Mouse (Mus musculus) kidney, postnatal 14 days (tissue): ENCODE measurements at regions not wholly inside any gene's neighbourhood (a gene's known extent, or its start where the extent isn't known, plus 50 kb on each side); places are given as distances from the start of the nearest gene placed in this dataset.

Source experiments
- DNase-seq: peaks from one replicate; pipeline ENCODE4 v3.0.0; 2022; ENCODE audit warnings: mixed read lengths

GRCm38 (mm10) chr2:179282276-179282675, 160.0 kb upstream of the Cdh4 start:
- DNase-seq: no peak

DNA sequence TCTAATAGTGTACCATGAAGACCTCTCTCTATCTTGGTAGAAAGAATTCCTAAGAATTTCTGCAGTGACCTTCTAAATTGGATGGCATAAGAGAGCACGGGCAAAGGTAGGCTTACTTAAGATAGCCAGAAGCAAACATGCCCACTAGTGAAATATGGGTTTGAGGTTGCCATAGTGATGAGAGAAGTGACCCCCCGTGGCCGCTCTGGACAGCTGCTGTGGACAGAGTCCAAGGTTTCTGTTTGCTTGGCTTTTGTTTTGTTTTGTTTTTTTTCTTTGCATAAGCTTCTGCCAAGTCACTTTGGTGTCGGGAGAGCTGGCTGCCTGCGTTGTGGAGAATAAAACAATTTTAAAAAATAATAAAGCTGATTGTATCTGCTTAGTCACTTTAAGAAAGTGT, 151.8 kb upstream of the Cdh4 start:
- peak; percentile 8 for DNase-seq

GRCm38 (mm10) chr2:179291046-179291563, 151.1 kb upstream of the Cdh4 start:
- DNase-seq: no peak

- DNase-seq: no peak
Measured at GRCm38 (mm10) chr2:179291958-179292357, 150.3 kb upstream of the Cdh4 start.

DNA sequence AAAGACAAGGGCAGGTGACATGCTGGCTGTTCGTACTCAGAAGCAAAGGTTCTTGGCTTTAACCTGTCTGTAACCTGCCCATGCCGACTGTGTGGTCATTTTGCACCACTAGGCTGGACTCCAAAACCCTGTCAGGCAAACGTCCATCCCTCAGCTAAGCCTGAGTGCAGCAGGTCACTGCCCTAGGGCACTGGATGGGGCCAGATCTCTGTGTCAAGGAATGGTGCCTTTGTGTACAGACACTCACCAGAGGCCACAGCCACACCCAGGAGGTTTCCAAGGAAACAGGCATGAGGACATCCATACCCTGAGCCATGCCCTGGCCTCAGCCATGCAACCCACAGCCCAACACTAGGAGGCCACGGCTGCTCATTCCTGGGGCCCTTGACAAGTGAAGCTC, 149.7 kb upstream of the Cdh4 start:
- DNase-seq: no peak

DNA sequence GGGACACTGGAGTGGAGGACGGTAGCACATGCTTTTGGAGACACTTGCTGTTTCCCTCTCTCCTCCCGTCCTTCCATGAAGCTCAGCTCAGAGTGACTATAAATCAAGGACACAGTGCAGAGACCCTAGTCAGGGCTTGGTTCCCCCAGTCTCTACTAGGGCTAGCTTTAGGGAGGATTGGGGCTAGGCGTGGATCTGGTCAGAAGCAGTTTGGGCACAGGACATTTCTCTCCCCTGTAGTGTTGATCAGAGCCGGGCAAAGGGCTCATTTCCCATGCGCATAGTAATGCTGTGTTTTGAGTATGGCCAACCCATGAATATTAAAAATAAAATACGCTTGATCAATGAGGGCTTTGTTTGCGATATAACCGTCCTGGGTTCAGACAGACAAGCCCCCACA, 149.1 kb upstream of the Cdh4 start:
- DNase-seq: no peak

GRCm38 (mm10) chr2:179297057-179297456, 145.2 kb upstream of the Cdh4 start:
- no peak for DNase-seq

DNA sequence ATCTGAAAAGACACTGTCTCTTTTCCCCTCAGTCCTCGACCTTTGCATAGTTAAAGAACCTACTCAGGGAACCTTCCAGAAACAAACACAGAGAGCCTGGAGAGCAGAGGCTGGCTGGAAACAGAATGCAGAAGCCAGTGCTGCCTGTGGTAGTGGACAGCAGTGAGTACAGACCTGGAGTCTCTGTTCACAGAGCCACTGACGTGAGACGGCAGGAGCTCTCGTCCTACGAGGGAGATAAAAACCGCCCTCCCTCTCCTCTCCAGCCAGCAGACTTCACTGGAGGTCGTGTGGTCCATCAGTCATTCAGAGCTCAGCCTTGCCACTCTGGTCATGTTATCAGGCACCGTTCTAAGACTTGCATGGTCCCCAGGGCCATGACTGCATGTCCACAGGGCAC, 138.5 kb upstream of the Cdh4 start:
- no peak for DNase-seq

DNA sequence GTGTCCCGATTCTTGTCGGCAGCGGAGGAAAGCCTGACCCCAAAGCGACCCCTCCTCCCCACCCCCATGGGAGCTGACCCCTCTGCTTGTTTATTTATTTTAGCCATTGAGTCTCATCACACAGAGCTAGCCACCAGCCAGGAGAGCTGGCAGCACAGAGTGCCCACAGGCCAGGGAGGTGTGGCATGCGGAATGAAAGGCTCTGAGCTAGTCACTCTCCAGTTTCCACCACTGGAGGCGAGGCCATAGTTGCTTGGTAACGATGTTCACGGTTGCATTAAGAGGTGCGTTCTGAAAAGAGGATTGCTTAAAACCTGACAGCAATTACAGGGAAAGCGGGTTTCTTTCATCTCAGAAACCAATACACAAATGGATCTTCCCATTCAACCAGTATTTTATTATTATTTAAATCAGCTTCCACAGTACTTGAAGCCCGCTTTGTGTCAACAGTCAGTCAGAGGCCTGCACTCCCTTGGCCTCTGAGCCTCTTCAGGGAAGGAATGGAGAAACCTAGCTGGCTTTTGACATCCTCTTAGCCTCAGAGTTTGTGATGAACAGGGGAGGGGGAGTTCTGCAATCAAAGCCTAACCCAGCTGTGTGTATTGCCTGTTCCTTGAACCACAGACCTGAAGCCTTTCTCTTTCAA, 134.8 kb upstream of the Cdh4 start:
- peak; percentile 2 for DNase-seq

DNA sequence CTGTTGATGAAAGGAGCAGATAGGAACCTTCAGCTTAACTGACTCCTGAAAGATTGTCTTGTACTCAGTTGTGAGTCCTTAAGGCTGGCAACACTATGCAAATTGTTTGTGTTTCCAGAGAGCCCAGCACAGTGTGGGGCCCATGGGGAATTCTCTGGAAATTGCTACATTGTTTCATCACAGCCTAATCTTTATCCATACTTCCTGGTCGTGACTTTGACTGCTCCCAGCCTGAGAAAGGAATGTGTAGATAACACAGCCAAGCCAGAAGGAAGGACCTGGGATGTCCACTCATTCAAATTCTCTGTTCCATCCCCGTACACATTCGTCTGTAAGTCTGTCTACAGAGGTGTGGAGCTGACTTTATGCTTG, 134.3 kb upstream of the Cdh4 start:
- DNase-seq: no peak

- DNase-seq: no peak
Measured at GRCm38 (mm10) chr2:179318046-179318445, 124.2 kb upstream of the Cdh4 start.

DNA sequence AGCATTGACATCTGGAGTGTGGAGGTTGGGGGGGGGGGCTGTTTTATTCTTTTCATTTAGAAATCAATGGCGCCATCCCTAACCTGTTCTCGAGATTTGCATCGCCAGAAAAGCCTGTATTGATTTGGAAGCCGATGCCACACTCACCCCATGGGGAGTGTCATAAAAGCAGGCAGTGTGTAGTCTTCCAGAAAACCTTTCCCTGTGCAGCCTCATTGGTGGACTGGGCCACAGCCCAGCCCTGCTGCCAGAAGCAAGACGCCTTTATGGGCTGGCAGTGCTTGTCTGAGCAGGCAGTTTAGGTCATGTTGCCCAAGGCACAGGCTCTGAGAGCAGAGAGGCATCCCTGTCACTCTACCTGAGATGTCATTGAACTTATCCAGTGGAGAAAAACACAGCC, 117.0 kb upstream of the Cdh4 start:
- no peak for DNase-seq

- no peak for DNase-seq
Measured at GRCm38 (mm10) chr2:179332872-179333489, 109.2 kb upstream of the Cdh4 start.

GRCm38 (mm10) chr2:179333587-179333986, 108.6 kb upstream of the Cdh4 start:
- no peak for DNase-seq

GRCm38 (mm10) chr2:179336235-179336634, 106.0 kb upstream of the Cdh4 start:
- no peak for DNase-seq

DNA sequence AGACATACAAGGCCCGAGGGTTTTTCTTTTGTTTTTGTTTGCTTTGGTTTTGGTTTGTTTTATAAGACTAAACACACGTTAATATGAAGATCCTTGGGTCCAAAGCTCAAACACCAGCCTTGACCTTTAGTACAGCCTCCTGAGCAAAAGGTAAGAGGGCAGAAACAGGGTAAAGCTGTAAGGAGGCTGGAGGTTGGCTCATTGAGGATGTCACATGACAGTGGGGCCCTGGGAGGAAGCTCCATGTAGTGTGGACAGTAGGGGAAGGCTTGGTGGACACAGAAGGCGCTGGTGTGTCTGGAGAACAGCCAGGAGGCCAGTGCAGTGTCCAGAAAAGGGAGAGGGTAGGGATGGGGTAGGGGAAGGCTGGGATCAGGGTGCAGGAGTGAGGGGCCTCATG, 89.6 kb upstream of the Cdh4 start:
- DNase-seq: no peak

GRCm38 (mm10) chr2:179354866-179355265, 87.4 kb upstream of the Cdh4 start:
- no peak for DNase-seq

DNA sequence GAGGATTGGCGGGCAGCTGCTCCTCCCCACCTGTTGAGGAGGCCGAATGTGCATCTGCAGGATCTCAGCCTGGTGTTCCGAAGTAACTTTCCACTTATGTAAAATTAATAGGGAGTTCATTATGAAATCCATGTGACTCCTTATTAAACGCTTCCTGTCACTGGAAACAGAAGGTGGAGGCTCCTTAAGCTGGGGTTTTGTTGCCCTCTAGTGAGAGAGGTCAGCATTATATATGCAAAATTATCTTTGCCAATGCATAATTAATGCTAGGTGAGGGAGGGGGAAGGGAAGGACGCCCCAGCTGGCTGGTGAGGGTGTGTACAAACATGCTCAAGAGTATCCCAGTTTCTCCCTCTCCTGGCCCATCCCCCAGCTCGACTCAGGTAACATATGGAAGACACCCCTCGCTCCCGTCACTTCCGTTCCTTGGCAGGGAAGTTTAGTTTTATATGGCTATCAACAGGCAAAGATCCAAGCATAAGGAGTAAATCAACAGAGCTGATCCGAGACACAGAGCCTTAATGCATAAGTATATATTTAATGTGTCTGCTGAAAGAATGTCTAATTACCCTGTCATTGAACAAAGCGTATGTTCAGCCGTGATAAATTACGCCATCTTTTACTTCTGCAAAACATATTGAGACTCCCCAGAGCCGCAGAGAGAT, 71.2 kb upstream of the Cdh4 start:
- DNase-seq: no peak

- DNase-seq: no peak
Measured at GRCm38 (mm10) chr2:179371553-179371952, 70.7 kb upstream of the Cdh4 start.

GRCm38 (mm10) chr2:179379691-179380443, 62.4 kb upstream of the Cdh4 start:
- DNase-seq: no peak

DNA sequence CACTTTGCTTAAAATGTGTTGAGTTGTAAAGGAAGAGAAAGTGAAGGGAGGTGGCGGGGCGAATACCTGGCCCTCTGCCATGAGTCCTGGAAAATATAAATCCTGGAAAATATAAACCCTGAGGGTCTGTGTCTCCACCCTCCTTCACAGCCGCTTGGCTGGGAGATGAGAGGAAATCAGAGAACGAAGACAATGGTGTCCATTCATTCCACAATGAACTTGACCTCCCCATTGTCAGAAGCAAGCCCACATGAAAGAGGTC, 61.9 kb upstream of the Cdh4 start:
- peak; percentile 8 for DNase-seq

GRCm38 (mm10) chr2:179381916-179382315, 60.3 kb upstream of the Cdh4 start:
- no peak for DNase-seq

DNA sequence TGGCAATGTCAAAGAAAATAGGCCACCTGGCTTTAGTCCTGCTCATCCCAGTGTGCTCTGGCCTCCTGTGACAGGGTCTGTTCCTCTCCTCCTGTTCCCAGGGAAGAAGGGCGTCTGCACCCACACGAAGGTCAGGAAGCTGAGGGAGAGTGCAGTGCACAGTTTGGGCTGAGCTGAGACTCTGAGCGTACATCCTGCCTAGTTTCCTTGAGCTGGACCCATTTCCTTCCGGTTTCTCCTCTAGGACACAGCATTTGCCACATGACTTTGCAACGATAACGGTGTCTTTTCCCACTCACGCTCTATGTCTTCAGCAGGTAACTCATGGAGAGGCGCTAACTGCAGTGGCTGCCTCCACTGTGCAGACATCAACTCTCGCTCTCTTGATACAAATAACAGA, 59.6 kb upstream of the Cdh4 start:
- DNase-seq: peak; percentile 21

- DNase-seq: no peak
Measured at GRCm38 (mm10) chr2:179386871-179387270, 55.4 kb upstream of the Cdh4 start.
